Mouse (Mus musculus) megakaryocyte-erythroid progenitor cell, adult 5-6 weeks (primary cell): Measurements from ENCODE around the gene Gadd45g. TPM values are rescaled to one million over a fixed set of nuclear protein-coding genes. Genes with fewer than 3 reads are reported as not detected.

ENCODE experiments used
- ATAC-seq: replicated peaks from 2 replicates; pipeline ENCODE4 v1.8.0; 2016; ENCODE audit warnings: mild to moderate bottlenecking, inconsistent platforms; ENCODE audit not compliant: severe bottlenecking, poor library complexity, low FRiP score, low TSS enrichment
- total RNA-seq, 2 experiments: library from RNA; stranded (forward) in 1 of 2; stranded (reverse) in 1 of 2; fragments of 200-1000, 215-1000 nt in 1 of 2; fragments of >200 nt in 1 of 2; fragmentation: Nextera tagmentation in 1 of 2; gene quantifications; 2 replicates each; pipeline ENCODE4 v1.2.3; 2014 to 2017

The Gadd45g gene
- total RNA-seq (2014; fragmentation: Nextera tagmentation) (3.4 and 6.4 TPM in 2 replicates), total RNA-seq (2017) (11.5 and 12.9 TPM in 2 replicates)

- peak; percentile 53 for ATAC-seq
Measured at GRCm38 (mm10) chr13:51846301-51846867, at the start of gene Gadd45g. Gene Gadd45g, plus strand, starts transcription at chr13:51846678.

- ATAC-seq: no peak
Measured at GRCm38 (mm10) chr13:51797899-51798746, 48.4 kb upstream of the Gadd45g start.

GRCm38 (mm10) chr13:51799735-51800522, 46.5 kb upstream of the Gadd45g start:
- peak; percentile 67 for ATAC-seq

GRCm38 (mm10) chr13:51800921-51801320, 45.6 kb upstream of the Gadd45g start:
- 0 out of 2 replicates have a peak, but pooled peaks have one; percentile 14 for ATAC-seq

GRCm38 (mm10) chr13:51805634-51806033, 40.8 kb upstream of the Gadd45g start:
- no peak for ATAC-seq

- no peak for ATAC-seq
Measured at GRCm38 (mm10) chr13:51806220-51806619, 40.3 kb upstream of the Gadd45g start.

GRCm38 (mm10) chr13:51808141-51808540, 38.3 kb upstream of the Gadd45g start:
- ATAC-seq: no peak

- ATAC-seq: peak; percentile 59
Measured at GRCm38 (mm10) chr13:51813621-51814615, 32.6 kb upstream of the Gadd45g start.

- ATAC-seq: no peak
Measured at GRCm38 (mm10) chr13:51814646-51815045, 31.8 kb upstream of the Gadd45g start.

GRCm38 (mm10) chr13:51815865-51816504, 30.5 kb upstream of the Gadd45g start:
- ATAC-seq: 0 out of 2 replicates have a peak, but pooled peaks have one; percentile 38

GRCm38 (mm10) chr13:51816559-51817041, 29.9 kb upstream of the Gadd45g start:
- peak; percentile 58; the same call in 1 of the 2 replicates for ATAC-seq

GRCm38 (mm10) chr13:51818170-51818943, 28.1 kb upstream of the Gadd45g start:
- ATAC-seq: no peak

- ATAC-seq: no peak
Measured at GRCm38 (mm10) chr13:51818944-51819326, 27.5 kb upstream of the Gadd45g start.

GRCm38 (mm10) chr13:51819351-51819750, 27.1 kb upstream of the Gadd45g start:
- ATAC-seq: no peak

- no peak for ATAC-seq
Measured at GRCm38 (mm10) chr13:51821988-51822387, 24.5 kb upstream of the Gadd45g start.

GRCm38 (mm10) chr13:51823822-51824495, 22.5 kb upstream of the Gadd45g start:
- ATAC-seq: 0 out of 2 replicates have a peak, but pooled peaks have one; percentile 22
